Mouse (Mus musculus): ENCODE data around the gene Upf2.

DNA sequence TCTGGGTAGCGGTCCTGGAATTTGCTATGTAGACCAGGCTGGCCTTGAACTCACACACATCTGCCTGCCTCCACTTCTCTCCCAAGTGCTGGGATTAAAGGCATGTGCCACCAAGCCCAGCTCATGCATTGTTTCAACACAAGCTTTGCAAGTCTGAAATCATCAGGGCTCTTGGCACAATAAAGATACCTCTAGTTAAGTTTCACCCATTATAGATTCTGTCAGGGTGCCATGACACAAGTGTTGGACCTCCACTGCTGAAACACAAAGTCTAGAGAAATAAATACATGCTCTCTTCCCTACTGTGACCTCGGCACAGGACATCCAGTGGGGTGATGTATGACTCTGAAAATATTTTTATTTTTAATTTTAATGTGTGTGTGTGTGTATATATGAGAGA, 154.2 kb downstream of the Upf2 start:
- no peak for TF ChIP-seq EP300 (optimal IDR thresholded peaks at IDR 0.05)
- TF ChIP-seq CTCF (IDR thresholded peaks at IDR 0.05; ENCODE audit: low read depth), result no peak

Data from stomach, postnatal 0 days (tissue).